Mouse (Mus musculus): ENCODE measurements around the gene Efnb2. TPM values are rescaled to one million over a fixed set of nuclear protein-coding genes. Genes with fewer than 3 reads are reported as not detected.

The Efnb2 gene
- 0.54 and 0.67 TPM in 2 replicates for polyA plus RNA-seq (2015; fragmentation: Nextera tagmentation; extraction: Ambion mirVana)

DNA sequence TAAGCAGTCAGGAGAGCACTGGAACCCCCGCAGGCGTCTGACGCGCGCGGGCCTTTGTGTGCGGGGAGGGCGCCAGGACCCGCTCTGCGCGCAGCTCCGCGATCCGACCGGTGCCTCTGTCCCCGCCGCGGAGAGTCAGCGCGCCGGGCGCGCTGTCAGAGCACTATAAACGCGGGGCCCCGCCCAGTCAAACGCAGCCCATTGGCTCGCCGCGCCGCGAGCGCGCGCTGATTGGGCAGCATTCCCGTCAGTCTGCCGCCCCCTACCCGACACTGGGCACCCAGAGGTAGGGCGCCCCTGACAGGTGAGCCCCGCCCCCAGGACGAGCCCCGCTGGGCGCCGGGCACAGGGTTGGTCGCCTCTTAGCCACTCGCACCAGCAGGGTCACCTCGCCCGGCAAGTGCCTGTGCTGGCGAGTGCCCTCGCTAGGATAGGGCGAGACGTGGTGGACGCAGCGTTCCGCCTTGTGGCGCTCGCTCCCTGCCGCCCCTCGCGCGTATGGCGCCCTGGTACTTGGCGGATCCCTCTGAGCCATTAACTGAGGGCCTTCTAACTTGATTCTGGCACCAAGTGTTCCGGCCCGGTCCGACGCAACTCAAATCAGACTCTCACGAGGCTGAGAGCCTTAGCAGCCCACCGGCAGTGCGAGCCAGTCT, at the start of gene Efnb2:
Gene Efnb2 (minus strand): TSS at position 140 of the 656 bp plus-strand sequence.
- Histone ChIP-seq H3K4me1 (ENCODE audit: control insufficient read depth, low read depth, low read length) (peaks cover 9% of the 10 kb centered on the region), H3K4me2 (ENCODE audit: low read depth, low read length) (peak within 1 kb of the TSS; percentile 92), H3K27ac (ENCODE audit: low read length) (no peak within 1 kb of the TSS; the same call in 1 of the 2 replicates), H3K9ac (ENCODE audit: low read depth, low read length) (peak within 1 kb of the TSS; percentile 53), H3K9me3 (replicated peaks; ENCODE audit: control insufficient read depth, low read length) (no peaks in the 10 kb centered on the region), H3K4me3 (ENCODE audit: low read depth, low read length) (peak within 1 kb of the TSS; percentile 70), H3K27me3 (ENCODE audit: control insufficient read depth, insufficient read depth, low read depth, low read length) (peaks cover 34% of the 10 kb centered on the region), H3K36me3 (ENCODE audit: control insufficient read depth, insufficient read depth) (0 out of 2 replicates have a peak, but pooled peaks cover 3% of the 10 kb centered on the region)
- ATAC-seq (ENCODE audit: low read depth): peak; percentile 92
- under 1% methylated on average over 70 of the region's 70 CpGs for WGBS (ENCODE audit: insufficient replicate concordance)

DNA sequence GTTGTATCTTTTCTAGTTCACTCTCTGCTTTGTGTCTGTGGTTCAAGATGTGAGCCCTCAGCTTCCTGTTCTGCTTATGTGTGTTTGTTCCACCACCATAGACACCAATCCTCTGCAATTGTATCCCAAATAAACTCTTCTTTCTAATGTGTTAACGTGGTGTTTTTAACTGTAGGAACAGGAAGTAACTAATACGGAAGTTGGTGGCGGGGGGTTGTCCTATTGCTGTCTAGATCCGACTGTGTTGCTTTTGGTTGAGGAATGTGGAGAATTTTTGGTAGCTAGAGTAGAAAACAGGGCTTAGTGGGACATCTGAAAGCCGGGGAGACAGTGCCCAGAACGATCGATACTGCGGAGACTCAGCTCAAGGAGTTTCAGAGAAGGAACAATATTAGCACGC, 43.8 kb upstream of the Efnb2 start:
- H3K36me3 ChIP-seq (ENCODE audit: control insufficient read depth, insufficient read depth): no peaks in the 10 kb centered on the region
- H3K4me2 ChIP-seq (ENCODE audit: low read depth, low read length): no peak overlapping the region
- 57% methylated on average over 9 of the region's 9 CpGs for WGBS (ENCODE audit: insufficient replicate concordance)
- no peak overlapping the region for H3K27ac ChIP-seq (ENCODE audit: low read length)
- H3K9ac ChIP-seq (ENCODE audit: low read depth, low read length): no peak overlapping the region
- H3K9me3 ChIP-seq (replicated peaks; ENCODE audit: control insufficient read depth, low read length): no peaks in the 10 kb centered on the region
- no peak overlapping the region for H3K4me3 ChIP-seq (ENCODE audit: low read depth, low read length)
- H3K27me3 ChIP-seq (ENCODE audit: control insufficient read depth, insufficient read depth, low read depth, low read length): no peaks in the 10 kb centered on the region
- H3K4me1 ChIP-seq (ENCODE audit: control insufficient read depth, low read depth, low read length): no peaks in the 10 kb centered on the region
- no peak for ATAC-seq (ENCODE audit: low read depth)

DNA sequence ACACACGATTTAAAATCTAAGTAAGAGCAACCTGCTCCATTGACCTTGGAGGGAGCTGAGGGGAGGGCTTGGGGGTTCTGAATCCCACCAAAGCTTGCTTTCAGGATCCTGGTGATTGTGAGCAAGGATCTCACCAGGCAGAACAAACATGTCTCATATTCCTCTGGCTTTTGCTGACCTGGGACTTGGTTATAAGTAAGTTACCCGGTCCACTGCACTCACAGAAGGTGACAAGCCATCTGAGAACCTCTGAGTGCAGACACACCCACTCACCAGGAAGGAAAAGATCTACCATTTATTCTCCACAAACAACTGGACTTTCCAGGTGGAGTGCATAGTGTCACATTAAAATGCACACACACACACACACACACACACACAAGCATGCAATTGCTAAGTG, 42.6 kb upstream of the Efnb2 start:
- no peaks in the 10 kb centered on the region for H3K27me3 ChIP-seq (ENCODE audit: control insufficient read depth, insufficient read depth, low read depth, low read length)
- no peaks in the 10 kb centered on the region for H3K36me3 ChIP-seq (ENCODE audit: control insufficient read depth, insufficient read depth)
- ATAC-seq (ENCODE audit: low read depth): no peak
- H3K4me3 ChIP-seq (ENCODE audit: low read depth, low read length): no peak overlapping the region
- H3K9ac ChIP-seq (ENCODE audit: low read depth, low read length): no peak overlapping the region
- 48% methylated on average over 2 of the region's 2 CpGs for WGBS (ENCODE audit: insufficient replicate concordance)
- H3K4me1 ChIP-seq (ENCODE audit: control insufficient read depth, low read depth, low read length): no peaks in the 10 kb centered on the region
- no peaks in the 10 kb centered on the region for H3K9me3 ChIP-seq (replicated peaks; ENCODE audit: control insufficient read depth, low read length)
- H3K27ac ChIP-seq (ENCODE audit: low read length): no peak overlapping the region
- H3K4me2 ChIP-seq (ENCODE audit: low read depth, low read length): no peak overlapping the region

DNA sequence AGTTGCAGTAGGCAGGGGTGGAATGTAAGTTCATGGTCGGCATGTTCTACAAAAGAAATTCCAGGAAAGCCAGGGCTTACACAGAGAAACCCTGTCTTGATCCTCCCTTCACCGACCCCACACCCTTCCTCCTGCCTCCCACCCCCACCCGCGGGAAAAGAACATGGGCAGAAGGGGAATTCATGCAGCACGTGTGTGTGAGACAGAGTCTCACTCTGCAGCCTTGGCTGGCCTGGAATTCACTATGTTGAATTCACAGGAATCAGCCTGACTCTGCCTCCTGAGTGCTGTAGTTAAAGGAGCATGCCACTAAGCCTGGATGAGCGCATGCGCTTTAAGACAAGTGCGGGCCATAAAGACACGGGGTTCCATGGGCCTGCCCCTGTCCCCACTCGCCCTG, 39.8 kb upstream of the Efnb2 start:
- no peak for ATAC-seq (ENCODE audit: low read depth)
- no peak overlapping the region for H3K27ac ChIP-seq (ENCODE audit: low read length)

DNA sequence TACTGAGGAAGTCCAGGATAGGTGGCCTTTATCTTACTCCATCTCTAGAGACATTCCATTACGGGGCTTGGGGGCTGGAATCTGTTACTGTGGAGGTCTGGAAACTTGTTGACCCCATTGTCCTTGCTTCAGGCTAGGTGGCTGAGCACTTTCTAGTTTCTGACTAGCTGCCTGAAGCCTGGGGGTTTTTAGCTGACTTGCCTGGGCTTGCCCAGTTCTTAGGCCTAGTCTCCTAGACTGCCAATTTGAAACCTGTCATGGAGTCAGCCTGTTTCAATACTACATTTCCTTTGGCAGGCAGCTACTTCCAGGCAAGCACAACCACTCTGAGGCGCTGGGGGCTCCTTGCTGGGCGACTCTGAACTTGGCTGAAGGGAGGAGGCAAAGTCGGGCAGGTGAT, 39.2 kb upstream of the Efnb2 start:
- ATAC-seq (ENCODE audit: low read depth): no peak
- Histone ChIP-seq H3K4me3 (ENCODE audit: low read depth, low read length) (no peak overlapping the region), H3K4me1 (ENCODE audit: control insufficient read depth, low read depth, low read length) (no peaks in the 10 kb centered on the region), H3K9ac (ENCODE audit: low read depth, low read length) (no peak overlapping the region), H3K27me3 (ENCODE audit: control insufficient read depth, insufficient read depth, low read depth, low read length) (no peaks in the 10 kb centered on the region), H3K27ac (ENCODE audit: low read length) (no peak overlapping the region), H3K36me3 (ENCODE audit: control insufficient read depth, insufficient read depth) (no peaks in the 10 kb centered on the region), H3K4me2 (ENCODE audit: low read depth, low read length) (no peak overlapping the region), H3K9me3 (replicated peaks; ENCODE audit: control insufficient read depth, low read length) (no peaks in the 10 kb centered on the region)
- WGBS (ENCODE audit: insufficient replicate concordance): 56% methylated on average over 4 of the region's 4 CpGs

More for the DNA sequence above, 39.8 kb upstream of the Efnb2 start:
- no peaks in the 10 kb centered on the region for H3K36me3 ChIP-seq (ENCODE audit: control insufficient read depth, insufficient read depth)
- H3K4me1 ChIP-seq (ENCODE audit: control insufficient read depth, low read depth, low read length): no peaks in the 10 kb centered on the region
- no peaks in the 10 kb centered on the region for H3K27me3 ChIP-seq (ENCODE audit: control insufficient read depth, insufficient read depth, low read depth, low read length)
- 72% methylated on average over 10 of the region's 10 CpGs for WGBS (ENCODE audit: insufficient replicate concordance)
- no peak overlapping the region for H3K9ac ChIP-seq (ENCODE audit: low read depth, low read length)
- no peak overlapping the region for H3K4me2 ChIP-seq (ENCODE audit: low read depth, low read length)
- H3K9me3 ChIP-seq (replicated peaks; ENCODE audit: control insufficient read depth, low read length): no peaks in the 10 kb centered on the region
- no peak overlapping the region for H3K4me3 ChIP-seq (ENCODE audit: low read depth, low read length)

DNA sequence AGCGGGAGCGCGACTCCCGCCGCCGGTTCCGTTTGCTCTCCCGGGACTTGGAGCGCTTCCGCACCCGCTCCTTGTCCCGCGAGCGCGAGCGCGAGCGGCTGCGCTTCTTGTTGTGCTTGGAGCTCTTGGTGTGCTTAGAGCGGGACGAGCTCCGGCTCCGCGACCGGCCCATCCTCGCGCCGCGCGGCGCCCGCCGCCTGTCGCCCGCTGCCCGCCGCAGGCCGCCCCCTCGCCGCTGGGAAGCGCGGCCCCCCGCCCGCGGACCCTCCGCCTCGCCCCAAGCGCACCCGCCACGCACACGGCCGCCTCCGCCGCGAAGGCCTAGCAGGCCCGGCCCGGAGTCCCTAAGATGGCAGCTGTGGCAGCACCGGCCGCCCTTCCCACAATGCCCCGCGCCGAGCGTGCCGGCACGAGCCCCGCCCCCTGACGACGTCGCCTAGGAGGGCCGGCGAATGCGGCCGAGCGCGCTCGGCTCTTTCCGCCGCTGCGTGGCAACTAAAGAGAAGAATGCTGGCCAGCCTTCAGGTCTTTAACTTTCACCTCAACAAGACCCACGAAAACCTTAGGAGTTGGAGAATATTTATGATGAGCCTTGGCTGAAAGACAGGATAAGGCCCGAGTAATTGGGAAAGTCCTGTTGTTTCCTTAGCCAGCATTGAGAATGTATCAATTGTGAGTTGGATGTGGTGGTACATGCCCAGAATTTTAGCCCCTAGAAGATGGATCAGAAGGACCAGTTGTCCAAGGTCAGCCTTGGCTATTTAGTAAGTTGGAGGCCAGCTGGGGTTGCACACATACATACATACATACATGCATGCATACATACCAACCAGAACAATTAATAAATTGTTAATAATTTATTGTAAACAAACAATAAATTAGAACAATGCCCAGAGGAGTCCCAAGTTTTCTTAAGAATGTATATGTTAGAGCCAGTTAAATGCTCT, 29.4 kb upstream of the Efnb2 start, which contains the start of gene Arglu1:
Gene Arglu1 (minus strand): TSS at position 376 of the 947 bp plus-strand sequence.
- H3K27ac ChIP-seq (ENCODE audit: low read length): peak within 1 kb of the TSS; percentile 89
- H3K9ac ChIP-seq (ENCODE audit: low read depth, low read length): peak within 1 kb of the TSS; percentile 99
- no peaks in the 10 kb centered on the region for H3K9me3 ChIP-seq (replicated peaks; ENCODE audit: control insufficient read depth, low read length)
- H3K27me3 ChIP-seq (ENCODE audit: control insufficient read depth, insufficient read depth, low read depth, low read length): no peaks in the 10 kb centered on the region
- H3K4me1 ChIP-seq (ENCODE audit: control insufficient read depth, low read depth, low read length): peaks cover 33% of the 10 kb centered on the region
- H3K4me3 ChIP-seq (ENCODE audit: low read depth, low read length): peak within 1 kb of the TSS; percentile 94
- peak; percentile 93 for ATAC-seq (ENCODE audit: low read depth)
- WGBS (ENCODE audit: insufficient replicate concordance): under 1% methylated on average over 78 of the region's 81 CpGs
- peak within 1 kb of the TSS; percentile 88 for H3K4me2 ChIP-seq (ENCODE audit: low read depth, low read length)
- no peaks in the 10 kb centered on the region for H3K36me3 ChIP-seq (ENCODE audit: control insufficient read depth, insufficient read depth)

DNA sequence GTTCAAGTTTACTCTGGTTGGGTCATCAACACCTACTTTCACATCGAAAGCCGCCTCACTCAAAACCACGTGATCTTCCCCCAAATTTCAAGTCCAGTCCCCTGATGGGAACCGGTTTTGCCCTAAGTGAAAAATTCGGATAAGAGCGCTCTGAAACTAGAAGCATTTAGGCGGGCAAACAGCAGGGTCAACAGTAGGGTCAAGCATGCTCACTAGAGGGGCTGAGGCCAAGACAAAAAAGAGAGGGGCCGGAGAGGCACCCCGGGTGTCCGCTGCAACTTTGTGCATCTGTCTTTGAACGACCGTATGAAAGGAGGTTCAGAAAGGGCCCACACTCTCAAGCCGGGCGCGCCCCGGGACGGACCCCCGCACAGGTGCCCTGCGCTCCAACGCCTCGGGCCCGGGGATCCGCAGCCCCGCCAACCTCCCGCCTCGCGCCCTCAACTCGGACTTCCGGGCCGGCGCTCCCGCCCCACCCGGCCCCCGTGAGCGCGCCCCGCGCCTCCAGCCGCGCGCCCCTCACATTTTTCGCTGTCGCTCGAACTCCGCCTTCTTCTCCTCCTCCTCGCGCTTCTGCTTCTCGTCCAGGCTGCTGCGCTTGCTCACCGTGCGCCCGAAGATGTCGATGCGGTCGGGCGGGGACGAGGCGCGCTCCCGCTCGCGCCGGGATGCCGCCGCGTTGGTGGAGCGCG, 28.6 kb upstream of the Efnb2 start:
- Histone ChIP-seq H3K4me3 (ENCODE audit: low read depth, low read length) (peak overlapping the region; percentile 94), H3K9me3 (replicated peaks; ENCODE audit: control insufficient read depth, low read length) (no peaks in the 10 kb centered on the region), H3K4me2 (ENCODE audit: low read depth, low read length) (peak overlapping the region; percentile 88), H3K36me3 (ENCODE audit: control insufficient read depth, insufficient read depth) (no peaks in the 10 kb centered on the region), H3K9ac (ENCODE audit: low read depth, low read length) (peak overlapping the region; percentile 99), H3K27me3 (ENCODE audit: control insufficient read depth, insufficient read depth, low read depth, low read length) (no peaks in the 10 kb centered on the region), H3K4me1 (ENCODE audit: control insufficient read depth, low read depth, low read length) (peaks cover 33% of the 10 kb centered on the region), H3K27ac (ENCODE audit: low read length) (peak overlapping the region; percentile 89)
- peak; percentile 64 for ATAC-seq (ENCODE audit: low read depth)
- under 1% methylated on average over 63 of the region's 68 CpGs for WGBS (ENCODE audit: insufficient replicate concordance)

DNA sequence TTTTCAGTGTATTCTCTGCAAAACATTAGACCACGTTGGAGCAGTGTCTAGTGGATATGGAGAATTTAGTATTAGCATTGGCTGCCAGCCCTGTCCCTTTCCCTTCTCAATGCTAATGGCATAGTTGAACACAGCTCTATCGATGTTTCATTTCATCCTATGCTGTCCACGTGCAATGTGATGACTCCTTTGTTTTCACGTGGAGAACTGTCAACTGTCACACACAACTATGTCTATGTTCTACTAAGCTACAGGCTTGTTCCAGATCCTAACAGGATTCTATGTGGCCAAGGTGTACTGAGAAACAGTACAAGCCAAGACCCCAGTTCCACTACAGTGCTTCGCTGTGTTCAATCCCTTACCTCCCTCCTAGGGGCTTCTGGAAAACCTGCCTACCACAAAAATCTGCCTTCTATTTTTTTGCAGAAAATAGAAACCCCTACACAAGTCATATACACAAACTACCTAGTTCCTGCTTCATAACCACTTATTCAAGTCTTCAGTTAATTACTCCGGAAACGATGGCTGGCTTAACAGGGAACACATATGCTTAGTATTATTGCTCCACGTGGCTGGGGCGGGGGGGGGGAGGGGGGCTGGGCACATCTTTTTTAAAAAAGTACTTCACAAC, 27.9 kb upstream of the Efnb2 start:
- ATAC-seq (ENCODE audit: low read depth): no peak
- H3K4me1 ChIP-seq (ENCODE audit: control insufficient read depth, low read depth, low read length): peaks cover 33% of the 10 kb centered on the region
- peak overlapping the region; percentile 99 for H3K9ac ChIP-seq (ENCODE audit: low read depth, low read length)
- peak overlapping the region; percentile 94 for H3K4me3 ChIP-seq (ENCODE audit: low read depth, low read length)
- no peaks in the 10 kb centered on the region for H3K27me3 ChIP-seq (ENCODE audit: control insufficient read depth, insufficient read depth, low read depth, low read length)
- H3K36me3 ChIP-seq (ENCODE audit: control insufficient read depth, insufficient read depth): no peaks in the 10 kb centered on the region
- H3K27ac ChIP-seq (ENCODE audit: low read length): no peak overlapping the region
- no peaks in the 10 kb centered on the region for H3K9me3 ChIP-seq (replicated peaks; ENCODE audit: control insufficient read depth, low read length)
- H3K4me2 ChIP-seq (ENCODE audit: low read depth, low read length): peak overlapping the region; percentile 88
- 3% methylated on average over 9 of the region's 9 CpGs for WGBS (ENCODE audit: insufficient replicate concordance)

Data from liver, embryonic 16.5 days (tissue).